Mouse (Mus musculus): ENCODE results near the gene C3.

Gene C3

GRCm38 (mm10) chr17:57250461-57251160 is 22.7 kb upstream of the C3 start:
- in situ Hi-C loops (cut with MboI, MseI): no loop called here

- in situ Hi-C loops (cut with MboI, MseI): no loop called here
Measured at GRCm38 (mm10) chr17:57249186-57250181, 21.5 kb upstream of the C3 start, which contains the start of gene Trip10. Trip10 (plus strand) TSS chr17:57249455.

- in situ Hi-C loops (cut with MboI, MseI): no loop called here
Measured at GRCm38 (mm10) chr17:57248771-57249170, 20.8 kb upstream of the C3 start.

GRCm38 (mm10) chr17:57248201-57248699 is 20.3 kb upstream of the C3 start, which contains the start of gene Gpr108:
Gpr108 (minus strand) TSS chr17:57248446.
- in situ Hi-C loops (cut with MboI, MseI): no loop called here

GRCm38 (mm10) chr17:57247393-57248200 is 19.7 kb upstream of the C3 start:
- in situ Hi-C loops (cut with MboI, MseI): no loop called here

- in situ Hi-C loops (cut with MboI, MseI): no loop called here
Measured at GRCm38 (mm10) chr17:57246663-57247392, 18.9 kb upstream of the C3 start.

GRCm38 (mm10) chr17:57245311-57245929 is 17.5 kb upstream of the C3 start:
- in situ Hi-C loops (cut with MboI, MseI): no loop called here

GRCm38 (mm10) chr17:57243650-57244370 is 15.9 kb upstream of the C3 start:
- in situ Hi-C loops (cut with MboI, MseI): no loop called here

GRCm38 (mm10) chr17:57237181-57237580 is 9.2 kb upstream of the C3 start:
- in situ Hi-C loops (cut with MboI, MseI): no loop called here

GRCm38 (mm10) chr17:57235803-57236202 is 7.9 kb upstream of the C3 start:
- in situ Hi-C loops (cut with MboI, MseI): no loop called here

GRCm38 (mm10) chr17:57234254-57234928 is 6.5 kb upstream of the C3 start:
- in situ Hi-C loops (cut with MboI, MseI): no loop called here

- in situ Hi-C loops (cut with MboI, MseI): no loop called here
Measured at GRCm38 (mm10) chr17:57233038-57233437, 5.1 kb upstream of the C3 start.

GRCm38 (mm10) chr17:57232200-57232599 is 4.3 kb upstream of the C3 start:
- in situ Hi-C loops (cut with MboI, MseI): no loop called here

- in situ Hi-C loops (cut with MboI, MseI): no loop called here
Measured at GRCm38 (mm10) chr17:57231321-57231771, 3.4 kb upstream of the C3 start.

- in situ Hi-C loops (cut with MboI, MseI): no loop called here
Measured at GRCm38 (mm10) chr17:57230728-57231125, 2.8 kb upstream of the C3 start.

- in situ Hi-C loops (cut with MboI, MseI): no loop called here
Measured at GRCm38 (mm10) chr17:57229851-57230727, 2.2 kb upstream of the C3 start.

GRCm38 (mm10) chr17:57228873-57229272 is 937 bp upstream of the C3 start:
- in situ Hi-C loops (cut with MboI, MseI): no loop called here

- in situ Hi-C loops (cut with MboI, MseI): no loop called here
Measured at GRCm38 (mm10) chr17:57227468-57227867, 468 bp downstream of the C3 start.
